In genomic region chr11:120631726-120632448, GRCm38 (mm10) we compare ENCODE assay signal across 8 mouse cellular contexts. TPM values are rescaled to one million over a fixed set of nuclear protein-coding genes. Genes with fewer than 3 reads are reported as not detected.
DNase-seq lines count a peak whose midpoint lies in the region; ATAC-seq and TF ChIP-seq lines count a peak whose summit lies in the region.

No protein-coding gene starts in this region.

- 69% methylated on average over 4 of the region's 4 CpGs for WGBS in heart, embryonic 14.5 days
- WGBS in heart, postnatal 0 days: 66% methylated on average over 4 of the region's 4 CpGs
- 33% methylated on average over 4 of the region's 4 CpGs for WGBS in liver, embryonic 16.5 days (ENCODE audit: insufficient replicate concordance)

- no peak for ATAC-seq in heart, embryonic 14.5 days (ENCODE audit: insufficient number of reproducible peaks, insufficient read depth, low FRiP score, low read depth)
- no peak for ATAC-seq in heart, postnatal 0 days (ENCODE audit: insufficient read depth, low read depth)
- peak; percentile 31 for ATAC-seq in liver, embryonic 16.5 days (ENCODE audit: low read depth)
- no peak for ATAC-seq in granulocyte monocyte progenitor cell, adult 5-6 weeks (replicated peaks; ENCODE audit: poor library complexity, severe bottlenecking)

- DNase-seq in heart, postnatal 4 days: no peak
- peak; percentile 29 for DNase-seq in adipocyte (ENCODE audit: low spot score)
- DNase-seq in heart, postnatal 0 days (ENCODE audit: low spot score): no peak
- no peak for DNase-seq in layer of hippocampus, postnatal 14 days (ENCODE audit: low spot score in 2 of 2)
- DNase-seq in ovary, postnatal 14 days (ENCODE audit: low spot score): no peak

- H3K9me3 ChIP-seq in heart, embryonic 14.5 days (ENCODE audit: control insufficient read depth, low read length): no peaks in the 10 kb centered on the region
- H3K9me3 ChIP-seq in heart, postnatal 0 days (replicated peaks; ENCODE audit: control insufficient read depth, low read length): no peaks in the 10 kb centered on the region
- no peaks in the 10 kb centered on the region for H3K9me3 ChIP-seq in liver, embryonic 16.5 days (replicated peaks; ENCODE audit: control insufficient read depth, low read length)

- peak overlapping the region; percentile 94 for H3K9ac ChIP-seq in heart, embryonic 14.5 days (ENCODE audit: low read length)
- peak overlapping the region; percentile 94 for H3K9ac ChIP-seq in heart, postnatal 0 days (replicated peaks; ENCODE audit: low read depth, low read length)
- peak overlapping the region; percentile 97 for H3K9ac ChIP-seq in liver, embryonic 16.5 days (ENCODE audit: low read depth, low read length)

- H3K4me2 ChIP-seq in heart, embryonic 14.5 days (ENCODE audit: low read length): peak overlapping the region; percentile 76
- H3K4me2 ChIP-seq in heart, postnatal 0 days (ENCODE audit: low read depth, low read length): peak overlapping the region; percentile 96
- H3K4me2 ChIP-seq in liver, embryonic 16.5 days (ENCODE audit: low read depth, low read length): peak overlapping the region; percentile 94

- peaks cover 25 to 31% of the 10 kb centered on the region in 2 experiments for H3K4me1 ChIP-seq in heart, embryonic 14.5 days (ENCODE audit: control insufficient read depth in 2 of 2, insufficient read depth in 2 of 2, low read length in 2 of 2)
- H3K4me1 ChIP-seq in heart, postnatal 0 days (ENCODE audit: control insufficient read depth, insufficient read depth): peaks cover 31% of the 10 kb centered on the region
- H3K4me1 ChIP-seq in liver, embryonic 16.5 days (ENCODE audit: control insufficient read depth, low read depth, low read length): peaks cover 58% of the 10 kb centered on the region

- no peak for TF ChIP-seq EP300 in heart, postnatal 0 days (IDR thresholded peaks at IDR 0.05; ENCODE audit: low read depth)

- H3K4me3 ChIP-seq in heart, embryonic 14.5 days (ENCODE audit: control insufficient read depth in 1 of 2, insufficient read depth in 1 of 2, low read depth in 1 of 2, low read length in 2 of 2): peak overlapping the region; percentile 87 to 92
- peak overlapping the region; percentile 90 for H3K4me3 ChIP-seq in heart, postnatal 0 days (ENCODE audit: low read depth, low read length)
- H3K4me3 ChIP-seq in liver, embryonic 16.5 days (ENCODE audit: low read depth, low read length): peak overlapping the region; percentile 84

- no peak for TF ChIP-seq CTCF in heart, postnatal 0 days (IDR thresholded peaks at IDR 0.05; ENCODE audit: low read depth)

- H3K27me3 ChIP-seq in heart, embryonic 14.5 days (ENCODE audit: control insufficient read depth, insufficient read depth, low read length): no peaks in the 10 kb centered on the region
- no peaks in the 10 kb centered on the region for H3K27me3 ChIP-seq in heart, postnatal 0 days (ENCODE audit: control insufficient read depth, insufficient read depth, low read length)
- no peaks in the 10 kb centered on the region for H3K27me3 ChIP-seq in liver, embryonic 16.5 days (ENCODE audit: control insufficient read depth, insufficient read depth, low read depth, low read length)

- H3K27ac ChIP-seq in heart, embryonic 14.5 days (replicated peaks in 1 of 2; ENCODE audit: control insufficient read depth in 1 of 2, insufficient read depth in 1 of 2, low read depth in 2 of 2, low read length in 2 of 2): peak overlapping the region; percentile 17 to 86; a peak in 3 of 4 replicates
- H3K27ac ChIP-seq in heart, postnatal 0 days (ENCODE audit: low read depth): no peak overlapping the region
- peak overlapping the region; percentile 100 for H3K27ac ChIP-seq in liver, embryonic 16.5 days (ENCODE audit: low read length)

- peaks cover 21% of the 10 kb centered on the region for H3K36me3 ChIP-seq in heart, embryonic 14.5 days (ENCODE audit: control insufficient read depth, insufficient read depth, low read length)
- H3K36me3 ChIP-seq in heart, postnatal 0 days (replicated peaks; ENCODE audit: control insufficient read depth, insufficient read depth, low read length): peaks cover 13% of the 10 kb centered on the region
- peaks cover 8% of the 10 kb centered on the region for H3K36me3 ChIP-seq in liver, embryonic 16.5 days (ENCODE audit: control insufficient read depth, insufficient read depth)

RNA-seq across cellular contexts. Expression of gene Mafg, which starts 1.5 kb away (rescaled TPM):
- 16.6 and 18.1 TPM in 2 replicates for polyA plus RNA-seq in heart, embryonic 14.5 days (2014; fragmentation: Nextera tagmentation; extraction: Ambion mirVana)
- total RNA-seq in heart, postnatal 4 days (2021): 10 to 100 TPM; 23.4 to 25.8 TPM
- total RNA-seq in heart, postnatal 0 days (2014; rRNA removed; ENCODE audit: low replicate concordance): 34.1 and 37.7 TPM in 2 replicates
- 13.6 and 14.1 TPM in 2 replicates for polyA plus RNA-seq in heart, postnatal 0 days (2015; fragmentation: Nextera tagmentation; extraction: Ambion mirVana)
- polyA plus RNA-seq in liver, embryonic 16.5 days (2015; fragmentation: Nextera tagmentation; extraction: Ambion mirVana): 29.4 and 30.9 TPM in 2 replicates
- 28.7 and 37.0 TPM in 2 replicates for total RNA-seq in granulocyte monocyte progenitor cell, adult 5-6 weeks (2014; fragmentation: Nextera tagmentation)
- 30.2 and 36.6 TPM in 2 replicates for total RNA-seq in granulocyte monocyte progenitor cell, adult 5-6 weeks (2017)
- 10 to 100 TPM; 85.5 to 89.8 TPM for total RNA-seq in layer of hippocampus, postnatal 14 days (2021)

RNA-seq across cellular contexts. Expression of gene Sirt7, which starts 6.8 kb away (rescaled TPM):
- 17.6 and 18.5 TPM in 2 replicates for polyA plus RNA-seq in heart, embryonic 14.5 days (2014; fragmentation: Nextera tagmentation; extraction: Ambion mirVana)
- total RNA-seq in heart, postnatal 4 days (2021): 10 to 100 TPM; 10.2 to 11.7 TPM
- total RNA-seq in heart, postnatal 0 days (2014; rRNA removed; ENCODE audit: low replicate concordance): 12.4 and 63.2 TPM in 2 replicates
- polyA plus RNA-seq in heart, postnatal 0 days (2015; fragmentation: Nextera tagmentation; extraction: Ambion mirVana): 14.1 and 15.2 TPM in 2 replicates
- polyA plus RNA-seq in liver, embryonic 16.5 days (2015; fragmentation: Nextera tagmentation; extraction: Ambion mirVana): 27.3 and 28.0 TPM in 2 replicates
- 66.1 and 81.1 TPM in 2 replicates for total RNA-seq in granulocyte monocyte progenitor cell, adult 5-6 weeks (2014; fragmentation: Nextera tagmentation)
- 57.4 and 75.0 TPM in 2 replicates for total RNA-seq in granulocyte monocyte progenitor cell, adult 5-6 weeks (2017)
- total RNA-seq in layer of hippocampus, postnatal 14 days (2021): 10 to 100 TPM; 35.0 to 35.4 TPM

RNA-seq across cellular contexts. Expression of gene Pycr1, which starts 11.7 kb away (rescaled TPM):
- 17.1 and 22.3 TPM in 2 replicates for polyA plus RNA-seq in heart, embryonic 14.5 days (2014; fragmentation: Nextera tagmentation; extraction: Ambion mirVana)
- 1 to 10 TPM; 7.9 to 8.0 TPM for total RNA-seq in heart, postnatal 4 days (2021)
- 2.1 and 5.8 TPM in 2 replicates for total RNA-seq in heart, postnatal 0 days (2014; rRNA removed; ENCODE audit: low replicate concordance)
- 6.3 and 6.5 TPM in 2 replicates for polyA plus RNA-seq in heart, postnatal 0 days (2015; fragmentation: Nextera tagmentation; extraction: Ambion mirVana)
- polyA plus RNA-seq in liver, embryonic 16.5 days (2015; fragmentation: Nextera tagmentation; extraction: Ambion mirVana): 4.8 and 5.1 TPM in 2 replicates
- total RNA-seq in granulocyte monocyte progenitor cell, adult 5-6 weeks (2014; fragmentation: Nextera tagmentation): 14.6 and 15.9 TPM in 2 replicates
- total RNA-seq in granulocyte monocyte progenitor cell, adult 5-6 weeks (2017): 4.6 and 8.9 TPM in 2 replicates
- 1 to 10 TPM; 4.7 to 5.1 TPM for total RNA-seq in layer of hippocampus, postnatal 14 days (2021)

RNA-seq across cellular contexts. Expression of gene Pcyt2, which starts 14.2 kb away (rescaled TPM):
- 72.0 and 73.2 TPM in 2 replicates for polyA plus RNA-seq in heart, embryonic 14.5 days (2014; fragmentation: Nextera tagmentation; extraction: Ambion mirVana)
- 10 to 100 TPM; 56.8 to 58.1 TPM for total RNA-seq in heart, postnatal 4 days (2021)
- 57.5 and 76.7 TPM in 2 replicates for total RNA-seq in heart, postnatal 0 days (2014; rRNA removed; ENCODE audit: low replicate concordance)
- 67.5 and 69.6 TPM in 2 replicates for polyA plus RNA-seq in heart, postnatal 0 days (2015; fragmentation: Nextera tagmentation; extraction: Ambion mirVana)
- polyA plus RNA-seq in liver, embryonic 16.5 days (2015; fragmentation: Nextera tagmentation; extraction: Ambion mirVana): 158 and 184 TPM in 2 replicates
- 48.1 and 70.3 TPM in 2 replicates for total RNA-seq in granulocyte monocyte progenitor cell, adult 5-6 weeks (2014; fragmentation: Nextera tagmentation)
- total RNA-seq in granulocyte monocyte progenitor cell, adult 5-6 weeks (2017): 21.9 and 35.5 TPM in 2 replicates
- total RNA-seq in layer of hippocampus, postnatal 14 days (2021): 100 to 1,000 TPM; 150 TPM

RNA-seq across cellular contexts. Expression of gene Myadml2, which starts 16.1 kb away (rescaled TPM):
- 19.4 and 19.5 TPM in 2 replicates for polyA plus RNA-seq in heart, embryonic 14.5 days (2014; fragmentation: Nextera tagmentation; extraction: Ambion mirVana)
- total RNA-seq in heart, postnatal 4 days (2021): 10 to 100 TPM; 26.3 to 28.1 TPM
- 27.8 and 29.3 TPM in 2 replicates for total RNA-seq in heart, postnatal 0 days (2014; rRNA removed; ENCODE audit: low replicate concordance)
- polyA plus RNA-seq in heart, postnatal 0 days (2015; fragmentation: Nextera tagmentation; extraction: Ambion mirVana): 32.7 and 33.5 TPM in 2 replicates
- polyA plus RNA-seq in liver, embryonic 16.5 days (2015; fragmentation: Nextera tagmentation; extraction: Ambion mirVana): 0.58 and 0.61 TPM in 2 replicates
- total RNA-seq in granulocyte monocyte progenitor cell, adult 5-6 weeks (2014; fragmentation: Nextera tagmentation): not detected in 2 replicates
- total RNA-seq in granulocyte monocyte progenitor cell, adult 5-6 weeks (2017): 0.69 and 1.9 TPM in 2 replicates
- total RNA-seq in layer of hippocampus, postnatal 14 days (2021): 1 to 10 TPM; 3.0 to 3.5 TPM
